Mouse (Mus musculus) MEL (cell line): Measurements from ENCODE around the gene N4bp3. TPM values are rescaled to one million over a fixed set of nuclear protein-coding genes. Genes with fewer than 3 reads are reported as not detected.
A peak's percentile ranks its signal among the peaks of the same experiment; 100 is the strongest.

Experiments used
- DNase-seq: peaks from one replicate; pipeline ENCODE4 v3.0.0; 2011; ENCODE audit warnings: low read depth, low spot score
- H3K27ac ChIP-seq: 2 replicates; pipeline ENCODE4 v1.5.1; 2012; ENCODE audit warnings: low read depth, mild to moderate bottlenecking, control low read depth, low read length, moderate library complexity; ENCODE audit not compliant: control insufficient read depth
- H3K27me3 ChIP-seq, 2 experiments: fragments of 150-350 bp in 1 of 2; sonication (generic) in 1 of 2; 2 replicates each; pipeline ENCODE4 v1.6.1; 2012; ENCODE audit warnings: low read length in 2 of 2, mild to moderate bottlenecking in 2 of 2, improper control_type of control experiment in 1 of 2, moderate library complexity in 1 of 2; ENCODE audit not compliant: insufficient read depth in 2 of 2, control insufficient read depth in 1 of 2
- H3K36me3 ChIP-seq, 2 experiments: 2 replicates each; pipeline ENCODE4 v1.6.1; 2012 to 2014; ENCODE audit warnings: low read length in 2 of 2, improper control_type of control experiment in 1 of 2, inconsistent platforms in 1 of 2, mild to moderate bottlenecking in 1 of 2; ENCODE audit not compliant: insufficient read depth in 2 of 2, control insufficient read depth in 1 of 2
- H3K4me1 ChIP-seq, 2 experiments: fragments of 150-350 bp in 1 of 2; sonication (generic) in 1 of 2; 2 replicates each; pipeline ENCODE4 v1.6.1; 2012; ENCODE audit warnings: low read length in 2 of 2, improper control_type of control experiment in 1 of 2, mild to moderate bottlenecking in 1 of 2; ENCODE audit not compliant: insufficient read depth in 2 of 2, control insufficient read depth in 1 of 2
- H3K4me3 ChIP-seq, 2 experiments: fragments of 150-350 bp in 1 of 2; sonication (generic) in 1 of 2; 2 replicates each; pipeline ENCODE4 v1.5.1; 2012; ENCODE audit warnings: low read depth in 2 of 2, low read length in 2 of 2, mild to moderate bottlenecking in 2 of 2, moderate library complexity in 2 of 2, control low read depth in 1 of 2, improper control_type of control experiment in 1 of 2; ENCODE audit not compliant: control insufficient read depth in 1 of 2, insufficient read depth in 1 of 2
- H3K79me2 ChIP-seq: 2 replicates; pipeline ENCODE4 v1.6.1; 2012; ENCODE audit warnings: mild to moderate bottlenecking, low read length, moderate library complexity; ENCODE audit not compliant: control insufficient read depth, poor library complexity, insufficient read depth
- H3K9ac ChIP-seq: 2 replicates; pipeline ENCODE4 v1.6.1; 2012; ENCODE audit warnings: low read depth, mild to moderate bottlenecking, control low read depth, low read length, moderate library complexity; ENCODE audit not compliant: control insufficient read depth, poor library complexity, severe bottlenecking
- H3K9me3 ChIP-seq: fragments of 150-350 bp; sonication (generic); replicated peaks from 2 replicates; pipeline ENCODE4 v1.6.1; 2012; ENCODE audit warnings: mild to moderate bottlenecking, low read length, improper control_type of control experiment, moderate library complexity; ENCODE audit not compliant: insufficient read depth
- BHLHE40 ChIP-seq: IDR thresholded peaks from 2 replicates; pipeline ENCODE4 v1.6.1; 2012; ENCODE audit warnings: low read depth, mild to moderate bottlenecking, inconsistent platforms, low read length, improper control_type of control experiment, borderline replicate concordance
- CHD1 ChIP-seq: IDR thresholded peaks from 2 replicates; pipeline ENCODE4 v1.6.1; 2012; ENCODE audit warnings: low read depth, mild to moderate bottlenecking, inconsistent platforms, low read length, improper control_type of control experiment
- CTCF ChIP-seq, 3 experiments: IDR thresholded peaks in 2 of 3; conservative IDR thresholded peaks in 1 of 3; 2 replicates each; pipeline ENCODE4 v1.5.1; 2011 to 2012; ENCODE audit warnings: low read length in 3 of 3, low read depth in 2 of 3, mild to moderate bottlenecking in 2 of 3, improper control_type of control experiment in 1 of 3, inconsistent platforms in 1 of 3, mixed read lengths in 1 of 3, moderate library complexity in 1 of 3; ENCODE audit not compliant: control insufficient read depth in 1 of 3, insufficient read depth in 1 of 3, poor library complexity in 1 of 3, severe bottlenecking in 1 of 3
- E2F4 ChIP-seq: IDR thresholded peaks from 2 replicates; pipeline ENCODE4 v1.6.1; 2011; ENCODE audit warnings: low read depth, low read length, improper control_type of control experiment, borderline replicate concordance
- EP300 ChIP-seq, 2 experiments: IDR thresholded peaks; 2 replicates each; pipeline ENCODE4 v1.6.1; 2011; ENCODE audit warnings: improper control_type of control experiment in 2 of 2, low read length in 2 of 2, low read depth in 1 of 2, mild to moderate bottlenecking in 1 of 2
- GABPA ChIP-seq: IDR thresholded peaks from 2 replicates; pipeline ENCODE4 v1.6.1; 2012; ENCODE audit warnings: low read depth, mild to moderate bottlenecking, inconsistent platforms, low read length, improper control_type of control experiment, moderate library complexity
- GATA1 ChIP-seq: IDR thresholded peaks from 2 replicates; pipeline ENCODE4 v1.6.1; 2011; ENCODE audit warnings: low read depth, low read length, improper control_type of control experiment
- HCFC1 ChIP-seq: IDR thresholded peaks from 2 replicates; pipeline ENCODE4 v1.6.1; 2012; ENCODE audit warnings: low read depth, mild to moderate bottlenecking, inconsistent platforms, low read length, improper control_type of control experiment, moderate library complexity
- JUND ChIP-seq: IDR thresholded peaks from 2 replicates; pipeline ENCODE4 v1.6.1; 2011; ENCODE audit warnings: low read depth, mild to moderate bottlenecking, improper control_type of control experiment, low read length
- KAT2A ChIP-seq: conservative IDR thresholded peaks from 2 replicates; pipeline ENCODE4 v1.6.1; 2012; ENCODE audit warnings: low read depth, low read length, improper control_type of control experiment, inconsistent platforms
- MAFK ChIP-seq: IDR thresholded peaks from 2 replicates; pipeline ENCODE4 v1.6.1; 2011; ENCODE audit warnings: low read depth, mild to moderate bottlenecking, low read length, improper control_type of control experiment, borderline replicate concordance
- MAX ChIP-seq: IDR thresholded peaks from 2 replicates; pipeline ENCODE4 v1.6.1; 2011; ENCODE audit warnings: low read length, improper control_type of control experiment
- MAZ ChIP-seq: IDR thresholded peaks from 2 replicates; pipeline ENCODE4 v1.6.1; 2012; ENCODE audit warnings: low read depth, mild to moderate bottlenecking, inconsistent platforms, low read length, improper control_type of control experiment
- MXI1 ChIP-seq: IDR thresholded peaks from 2 replicates; pipeline ENCODE4 v1.6.1; 2011; ENCODE audit warnings: mild to moderate bottlenecking, low read depth, low read length, improper control_type of control experiment
- MYB ChIP-seq: IDR thresholded peaks from 2 replicates; pipeline ENCODE4 v1.6.1; 2011; ENCODE audit warnings: mild to moderate bottlenecking, low read depth, low read length, improper control_type of control experiment
- MYC ChIP-seq: IDR thresholded peaks from 2 replicates; pipeline ENCODE4 v1.6.1; 2011; ENCODE audit warnings: low read depth, mild to moderate bottlenecking, low read length, improper control_type of control experiment, moderate library complexity
- NELFE ChIP-seq: IDR thresholded peaks from 2 replicates; pipeline ENCODE4 v1.6.1; 2011; ENCODE audit warnings: low read depth, low read length, improper control_type of control experiment
- POLR2A ChIP-seq, 2 experiments: IDR thresholded peaks; 2 replicates each; pipeline ENCODE4 v1.6.1; 2011 to 2012; ENCODE audit warnings: low read length in 2 of 2, mild to moderate bottlenecking in 2 of 2, control low read depth in 1 of 2, improper control_type of control experiment in 1 of 2, low read depth in 1 of 2, moderate library complexity in 1 of 2; ENCODE audit not compliant: control insufficient read depth in 1 of 2, insufficient read depth in 1 of 2, poor library complexity in 1 of 2
- POLR2AphosphoS2 ChIP-seq: IDR thresholded peaks from 2 replicates; pipeline ENCODE4 v1.6.1; 2011; ENCODE audit warnings: low read length, improper control_type of control experiment
- POLR2AphosphoS5 ChIP-seq: IDR thresholded peaks from 2 replicates; pipeline ENCODE4 v1.6.1; 2012; ENCODE audit warnings: low read depth, borderline replicate concordance, mild to moderate bottlenecking, inconsistent platforms, low read length, moderate library complexity, mixed read lengths
- RAD21 ChIP-seq: IDR thresholded peaks from 2 replicates; pipeline ENCODE4 v1.6.1; 2011; ENCODE audit warnings: mild to moderate bottlenecking, low read depth, low read length, improper control_type of control experiment
- RCOR1 ChIP-seq: IDR thresholded peaks from 2 replicates; pipeline ENCODE4 v1.6.1; 2012; ENCODE audit warnings: low read depth, mild to moderate bottlenecking, inconsistent platforms, low read length, improper control_type of control experiment
- SIN3A ChIP-seq: IDR thresholded peaks from 2 replicates; pipeline ENCODE4 v1.6.1; 2012; ENCODE audit warnings: low read length, improper control_type of control experiment, inconsistent platforms
- SMC3 ChIP-seq: IDR thresholded peaks from 2 replicates; pipeline ENCODE4 v1.6.1; 2011; ENCODE audit warnings: low read depth, low read length, improper control_type of control experiment
- TBP ChIP-seq: IDR thresholded peaks from 2 replicates; pipeline ENCODE4 v1.8.0; 2011; ENCODE audit warnings: low read depth, low read length, improper control_type of control experiment
- TCF12 ChIP-seq: IDR thresholded peaks from 2 replicates; pipeline ENCODE4 v1.6.1; 2014; ENCODE audit warnings: low read depth, mild to moderate bottlenecking, inconsistent platforms, low read length, improper control_type of control experiment, moderate library complexity
- UBTF ChIP-seq: IDR thresholded peaks from 2 replicates; pipeline ENCODE4 v1.6.1; 2012; ENCODE audit warnings: low read depth, mild to moderate bottlenecking, inconsistent platforms, low read length, improper control_type of control experiment, moderate library complexity, borderline replicate concordance; ENCODE audit not compliant: insufficient read depth
- USF1 ChIP-seq: IDR thresholded peaks from 2 replicates; pipeline ENCODE4 v1.6.1; 2014; ENCODE audit warnings: low read depth, mild to moderate bottlenecking, inconsistent platforms, low read length, improper control_type of control experiment, moderate library complexity
- USF2 ChIP-seq, 2 experiments: IDR thresholded peaks; 2 replicates each; pipeline ENCODE4 v1.6.1; 2011 to 2012; ENCODE audit warnings: improper control_type of control experiment in 2 of 2, low read length in 2 of 2, borderline replicate concordance in 1 of 2, inconsistent platforms in 1 of 2, low read depth in 1 of 2, mild to moderate bottlenecking in 1 of 2; ENCODE audit not compliant: insufficient read depth in 1 of 2
- ZKSCAN1 ChIP-seq: IDR thresholded peaks from 2 replicates; pipeline ENCODE4 v1.6.1; 2012; ENCODE audit warnings: low read depth, mild to moderate bottlenecking, inconsistent platforms, low read length, improper control_type of control experiment, moderate library complexity
- ZMIZ1 ChIP-seq: IDR thresholded peaks from 2 replicates; pipeline ENCODE4 v1.6.1; 2012; ENCODE audit warnings: low read depth, mild to moderate bottlenecking, inconsistent platforms, low read length, improper control_type of control experiment, moderate library complexity
- ZNF384 ChIP-seq: IDR thresholded peaks from 2 replicates; pipeline ENCODE4 v1.6.1; 2012; ENCODE audit warnings: low read depth, mild to moderate bottlenecking, inconsistent platforms, low read length, improper control_type of control experiment
- polyA plus RNA-seq, 2 experiments: library from polyadenylated mRNA; stranded (reverse) in 1 of 2; unstranded in 1 of 2; fragments of >175 nt in 1 of 2; fragments of >200 nt in 1 of 2; gene quantifications; 2 replicates each; pipeline versions ENCODE4 v1.2.1 to v1.2.4; 2012; ENCODE audit warnings: low replicate concordance in 2 of 2, low read depth in 1 of 2; ENCODE audit not compliant: insufficient read length in 2 of 2, insufficient read depth in 1 of 2, missing spikeins in 1 of 2
- total RNA-seq: library from RNA; depleted of rRNA; stranded (reverse); fragments of 300-350 nt; gene quantifications from 2 replicates; pipeline ENCODE4 v1.2.3, GENCODE M21; 2012

N4bp3 gene
- total and polyA plus RNA-seq, 3 experiments, result 6.9 to 11.5 TPM; not detected in 1

DNA sequence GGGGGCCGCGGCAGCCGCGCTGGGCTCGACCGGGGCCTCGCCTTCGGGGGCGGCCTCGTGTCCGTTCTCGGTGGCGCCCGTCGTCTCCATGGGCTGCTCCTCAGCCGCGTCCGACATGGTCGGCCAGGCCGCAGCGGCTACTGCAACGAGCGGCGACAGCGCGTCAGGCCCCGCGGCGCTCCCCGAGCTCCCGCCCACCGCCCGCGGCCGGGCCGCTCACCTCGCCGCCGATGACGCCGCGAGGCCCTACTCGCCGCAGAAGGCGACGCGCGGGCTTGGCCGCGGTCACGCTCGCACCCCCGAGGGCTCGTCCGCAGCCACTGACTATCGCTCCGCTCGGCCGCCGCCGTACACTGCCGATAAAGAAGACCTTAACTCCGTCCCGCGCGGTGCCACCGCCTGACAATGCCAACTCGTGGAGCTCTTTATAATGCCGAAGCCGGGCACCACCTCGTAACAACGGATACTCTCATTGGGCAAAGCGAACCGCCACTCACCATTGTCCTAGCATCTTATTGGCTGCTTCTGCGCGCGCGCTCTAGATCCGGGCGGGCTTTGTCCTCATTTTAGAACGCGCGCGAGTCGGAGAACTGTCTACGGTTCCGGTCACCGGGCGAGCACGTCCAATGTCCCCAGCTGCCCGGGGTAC lies 44.1 kb downstream of the N4bp3 start, which contains the start of gene Hnrnpab (continued):
- peak; percentile 84; the same call in 1 of the 2 replicates for TF ChIP-seq TCF12
- peak; percentile 90 for TF ChIP-seq SIN3A
- TF ChIP-seq POLR2AphosphoS5, result peak; percentile 97
- TF ChIP-seq SMC3, result 0 out of 2 replicates have a peak, but pooled peaks have one; percentile 5

DNA sequence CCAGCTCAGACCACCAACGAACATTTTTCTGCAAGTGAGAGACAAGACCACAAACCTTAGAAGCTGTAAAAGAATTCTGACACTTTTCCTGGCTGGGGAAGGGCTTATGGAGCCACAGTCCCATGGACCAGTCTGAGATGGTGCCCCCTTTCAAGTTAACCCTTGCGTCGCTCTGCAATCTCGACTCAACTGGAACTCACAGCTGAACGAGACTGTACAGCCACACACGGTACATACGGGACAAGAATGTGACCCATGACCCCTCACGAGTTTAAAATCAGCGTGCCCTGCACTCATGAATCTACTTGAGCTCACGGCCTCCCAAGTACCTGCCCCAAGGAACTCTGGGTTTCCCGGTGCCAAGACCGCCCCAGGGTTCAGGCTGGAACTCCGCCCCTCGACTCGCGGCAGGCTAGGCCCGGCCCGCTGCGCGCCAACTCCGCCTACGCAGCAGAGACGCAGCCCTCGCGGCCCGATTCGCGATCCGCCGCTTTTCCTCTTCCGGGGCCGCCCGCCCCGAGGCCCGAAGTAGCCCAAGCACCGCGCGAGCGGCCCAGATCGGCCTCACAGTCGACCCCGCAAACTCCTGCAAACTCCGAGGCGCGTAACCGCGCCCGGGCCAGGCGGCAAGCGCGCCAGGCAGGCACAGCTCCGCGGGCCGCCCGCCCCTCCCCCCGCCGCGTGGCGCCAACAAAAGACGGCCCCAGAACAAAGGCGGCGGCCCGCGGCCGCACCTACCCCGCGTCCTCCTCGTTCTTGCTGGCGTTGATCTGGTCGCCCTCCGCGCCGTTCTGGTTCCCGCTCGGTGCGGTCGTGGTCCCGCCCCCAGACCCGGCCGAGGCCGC lies 44.8 kb downstream of the N4bp3 start:
- Histone ChIP-seq H3K4me3 (peak overlapping the region; percentile 77 to 88), H3K9me3 (no peaks in the 10 kb centered on the region), H3K9ac (peak overlapping the region; percentile 94), H3K36me3 (peaks cover 29 to 60% of the 10 kb centered on the region in 2 experiments), H3K27me3 (no peaks in the 10 kb centered on the region), H3K4me1 (peaks cover 5 to 30% of the 10 kb centered on the region in 2 experiments), H3K27ac (peak overlapping the region; percentile 87), H3K79me2 (peaks cover 49% of the 10 kb centered on the region)
- peak; percentile 89 for DNase-seq
- TF ChIP-seq HCFC1, result peak; percentile 68
- peak; percentile 18; the same call in 1 of the 2 replicates for TF ChIP-seq ZMIZ1
- TF ChIP-seq USF1, result no peak
- TF ChIP-seq KAT2A, result peak; percentile 14; the same call in 1 of the 2 replicates
- no peak for TF ChIP-seq JUND
- TF ChIP-seq RAD21, result no peak
- TF ChIP-seq POLR2AphosphoS2, result 0 out of 2 replicates have a peak, but pooled peaks have one; percentile 56
- TF ChIP-seq UBTF, result 0 out of 2 replicates have a peak, but pooled peaks have one; percentile 51
- TF ChIP-seq EP300 (IDR thresholded peaks at IDR 0.05; ENCODE audit: low read depth in 1 of 2, low read length in 2 of 2), result no peak; a peak in 1 of 4 replicates
- no peak for TF ChIP-seq MAZ
- no peak for TF ChIP-seq ZKSCAN1
- TF ChIP-seq MYB, result no peak
- TF ChIP-seq CTCF (IDR thresholded peaks at IDR 0.05 in 2 of 3, conservative IDR thresholded peaks at IDR 0.05 in 1 of 3; ENCODE audit: control insufficient read depth in 1 of 3, insufficient read depth in 1 of 3, low read depth in 2 of 3, low read length in 3 of 3, poor library complexity in 1 of 3, severe bottlenecking in 1 of 3), result no peak
- TF ChIP-seq ZNF384, result no peak
- TF ChIP-seq MAX, result no peak
- TF ChIP-seq BHLHE40, result no peak
- no peak for TF ChIP-seq RCOR1
- peak; percentile 11; the same call in 1 of the 2 replicates for TF ChIP-seq TBP
- TF ChIP-seq GABPA, result no peak
- TF ChIP-seq SIN3A, result peak; percentile 73
- TF ChIP-seq GATA1, result no peak
- TF ChIP-seq MYC, result no peak
- TF ChIP-seq MXI1, result peak; percentile 81
- peak; percentile 96 for TF ChIP-seq CHD1
- peak; percentile 69; the same call in 1 of the 2 replicates for TF ChIP-seq E2F4
- peak; percentile 42; the same call in 1 of the 2 replicates for TF ChIP-seq TCF12
- peak in 1 of 2 experiments; percentile 21; a peak in 1 of 4 replicates for TF ChIP-seq POLR2A (IDR thresholded peaks at IDR 0.05; ENCODE audit: control insufficient read depth in 1 of 2, insufficient read depth in 1 of 2, low read depth in 1 of 2, low read length in 2 of 2, poor library complexity in 1 of 2)
- no peak for TF ChIP-seq USF2 (IDR thresholded peaks at IDR 0.05; ENCODE audit: borderline replicate concordance in 1 of 2, insufficient read depth in 1 of 2, low read depth in 1 of 2, low read length in 2 of 2)
- TF ChIP-seq NELFE, result no peak; the same call in 1 of the 2 replicates
- no peak for TF ChIP-seq MAFK
